Mouse (Mus musculus): ENCODE measurements around the gene Tmcc2.

GRCm38 (mm10) chr1:132372354-132372753 lies 18.7 kb downstream of the Tmcc2 start:
- no peak for TF ChIP-seq CTCF (IDR thresholded peaks at IDR 0.05; ENCODE audit: low read depth)
- no peak for TF ChIP-seq EP300 (IDR thresholded peaks at IDR 0.05; ENCODE audit: low read depth)
